Mouse (Mus musculus) spleen, adult 2 months (tissue): ENCODE measurements around the gene Srcap.

Experiments
- CTCF ChIP-seq: fragments of 200-500 bp; IDR thresholded peaks from 2 replicates; pipeline ENCODE4 v1.5.1; 2011; ENCODE audit warnings: mild to moderate bottlenecking, inconsistent platforms; ENCODE audit not compliant: insufficient read depth, insufficient read length, insufficient replicate concordance; ENCODE audit errors: extremely low read depth
- POLR2A ChIP-seq: fragments of 200-500 bp; IDR thresholded peaks from 2 replicates; pipeline ENCODE4 v1.6.1; 2011; ENCODE audit warnings: low read depth, low read length, inconsistent platforms

DNA sequence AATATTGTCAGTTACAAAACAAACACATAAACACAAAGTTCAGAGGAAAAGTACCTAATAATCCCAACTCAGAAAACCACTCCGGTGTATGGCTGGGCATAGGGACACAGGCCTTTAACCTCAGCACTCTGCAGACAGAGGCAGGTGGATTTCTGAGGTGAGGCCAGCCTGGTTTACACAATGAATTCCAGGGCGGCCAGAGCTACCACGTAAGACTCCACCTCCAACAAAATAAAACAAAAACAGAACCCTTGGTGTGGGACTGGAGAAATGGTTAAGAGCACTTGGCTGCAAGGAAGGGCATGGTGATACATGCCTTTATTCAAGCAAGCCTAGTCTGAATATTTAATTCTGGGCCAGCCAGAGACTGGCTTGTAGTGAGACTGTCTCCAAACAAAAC, 19.9 kb upstream of the Srcap start:
- no peak for TF ChIP-seq POLR2A
- no peak for TF ChIP-seq CTCF
